Mouse (Mus musculus) midbrain, embryonic 16.5 days (tissue): ENCODE results near the gene Gm26741. TPM values are rescaled to one million over a fixed set of nuclear protein-coding genes. Genes with fewer than 3 reads are reported as not detected.

ENCODE experiments used
- ATAC-seq: fragments of 200-750 bp; cut with Nextera tagmentation; 2 replicates; pipeline ENCODE4 v1.8.0; 2017; ENCODE audit warnings: moderate TSS enrichment
- H3K27ac ChIP-seq: fragments of 300-500 bp; sonication (generic); 2 replicates; pipeline ENCODE4 v1.5.1; 2014; ENCODE audit warnings: mild to moderate bottlenecking, low read length, mixed read lengths
- H3K27me3 ChIP-seq: fragments of 300-500 bp; sonication (generic); 2 replicates; pipeline ENCODE4 v1.6.1; 2014; ENCODE audit warnings: low read depth, low read length, mixed read lengths; ENCODE audit not compliant: control insufficient read depth, insufficient read depth
- H3K36me3 ChIP-seq: fragments of 300-500 bp; sonication (generic); 2 replicates; pipeline ENCODE4 v1.6.1; 2014; ENCODE audit warnings: mild to moderate bottlenecking, low read length, moderate library complexity, mixed read lengths; ENCODE audit not compliant: control insufficient read depth, insufficient read depth
- H3K4me1 ChIP-seq: fragments of 300-500 bp; sonication (generic); 2 replicates; pipeline ENCODE4 v1.6.1; 2014; ENCODE audit warnings: mild to moderate bottlenecking, low read length, mixed read lengths; ENCODE audit not compliant: control insufficient read depth, insufficient read depth
- H3K4me2 ChIP-seq: fragments of 300-500 bp; sonication (generic); 2 replicates; pipeline ENCODE4 v1.6.1; 2014; ENCODE audit warnings: mild to moderate bottlenecking, low read length, mixed read lengths
- H3K4me3 ChIP-seq: fragments of 300-500 bp; sonication (generic); 2 replicates; pipeline ENCODE4 v1.5.1; 2014; ENCODE audit warnings: low read depth, mild to moderate bottlenecking, low read length, moderate library complexity, mixed read lengths
- H3K9ac ChIP-seq: fragments of 300-500 bp; sonication (generic); 2 replicates; pipeline ENCODE4 v1.6.1; 2014; ENCODE audit warnings: low read depth, low read length, mixed read lengths
- H3K9me3 ChIP-seq: fragments of 300-500 bp; sonication (generic); replicated peaks from 2 replicates; pipeline ENCODE4 v1.6.1; 2014; ENCODE audit warnings: mild to moderate bottlenecking, low read length, mixed read lengths; ENCODE audit not compliant: control insufficient read depth, poor library complexity, severe bottlenecking
- WGBS: fragments of 180-500 bp; shearing (Covaris S2); extraction: QIAGEN DNeasy Blood & Tissue Kit; methylation state at CpG from one replicate; pipeline ENCODE4 v1.1.7; 2014; 5-methylcytosine and 5-hydroxymethylcytosine counted together
- polyA plus RNA-seq: library from polyadenylated mRNA; unstranded; fragments of >200 nt; fragmentation: Nextera tagmentation; extraction: Ambion mirVana; gene quantifications from 2 replicates; pipeline ENCODE4 v1.2.1, GENCODE M21; 2015

Gene Gm26741
- polyA plus RNA-seq, 1 experiment from 2014 or later: not detected

- H3K9ac ChIP-seq: no peak overlapping the region
- H3K4me3 ChIP-seq: no peak overlapping the region
- peaks cover 4% of the 10 kb centered on the region for H3K4me1 ChIP-seq
- H3K9me3 ChIP-seq: no peaks in the 10 kb centered on the region
- no peak overlapping the region for H3K4me2 ChIP-seq
- no peak for ATAC-seq
- no peaks in the 10 kb centered on the region for H3K27me3 ChIP-seq
- no peak overlapping the region for H3K27ac ChIP-seq
- WGBS: 46% methylated on average over 8 of the region's 8 CpGs
- H3K36me3 ChIP-seq: no peaks in the 10 kb centered on the region
Observed at GRCm38 (mm10) chr10:52384823-52385610, 26.4 kb downstream of the Gm26741 start.

DNA sequence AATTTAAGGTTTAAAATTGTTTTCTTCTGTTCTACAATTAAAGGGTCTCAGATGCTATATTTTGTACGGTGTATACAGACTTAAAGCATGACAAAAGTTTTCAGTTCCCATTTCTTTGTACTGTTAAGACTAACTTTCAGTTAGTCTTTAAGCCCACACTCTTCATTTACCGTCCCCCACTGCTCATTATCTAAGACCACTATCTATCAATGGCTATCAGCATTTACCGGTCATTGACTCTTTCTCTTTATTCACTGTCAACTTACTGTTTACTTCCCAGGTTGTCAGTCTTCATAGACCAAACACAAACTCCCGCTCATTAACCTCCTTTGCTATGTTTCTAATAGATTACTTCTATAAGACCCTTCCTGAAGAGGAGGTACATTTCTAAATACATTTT lies 28.6 kb downstream of the Gm26741 start:
- ATAC-seq: no peak
- Histone ChIP-seq H3K4me3 (no peak overlapping the region), H3K36me3 (no peaks in the 10 kb centered on the region), H3K27me3 (no peaks in the 10 kb centered on the region), H3K9ac (no peak overlapping the region), H3K9me3 (no peaks in the 10 kb centered on the region), H3K4me2 (no peak overlapping the region), H3K27ac (no peak overlapping the region), H3K4me1 (peaks cover 4% of the 10 kb centered on the region)
- 83% methylated on average over 4 of the region's 4 CpGs for WGBS

GRCm38 (mm10) chr10:52388922-52389430 lies 30.4 kb downstream of the Gm26741 start, which contains the start of gene Nepn:
Nepn (plus strand) TSS chr10:52388972.
- H3K36me3 ChIP-seq: no peaks in the 10 kb centered on the region
- H3K4me3 ChIP-seq: no peak within 1 kb of the TSS
- 81% methylated on average over 5 of the region's 5 CpGs for WGBS
- no peaks in the 10 kb centered on the region for H3K27me3 ChIP-seq
- H3K9ac ChIP-seq: no peak within 1 kb of the TSS
- no peak within 1 kb of the TSS for H3K4me2 ChIP-seq
- no peak within 1 kb of the TSS for H3K27ac ChIP-seq
- no peaks in the 10 kb centered on the region for H3K4me1 ChIP-seq
- no peaks in the 10 kb centered on the region for H3K9me3 ChIP-seq
- no peak for ATAC-seq

GRCm38 (mm10) chr10:52389438-52389837 lies 30.9 kb downstream of the Gm26741 start:
- 83% methylated on average over 3 of the region's 3 CpGs for WGBS

GRCm38 (mm10) chr10:52391208-52391607 lies 32.6 kb downstream of the Gm26741 start:
- no peaks in the 10 kb centered on the region for H3K9me3 ChIP-seq
- no peak for ATAC-seq
- no peak overlapping the region for H3K4me2 ChIP-seq
- H3K36me3 ChIP-seq: no peaks in the 10 kb centered on the region
- H3K4me1 ChIP-seq: no peaks in the 10 kb centered on the region
- no peaks in the 10 kb centered on the region for H3K27me3 ChIP-seq
- H3K9ac ChIP-seq: no peak overlapping the region
- WGBS: 82% methylated on average over 2 of the region's 2 CpGs
- no peak overlapping the region for H3K27ac ChIP-seq
- H3K4me3 ChIP-seq: no peak overlapping the region

More at GRCm38 (mm10) chr10:52389438-52389837, 30.9 kb downstream of the Gm26741 start:
- no peak overlapping the region for H3K9ac ChIP-seq
- H3K9me3 ChIP-seq: no peaks in the 10 kb centered on the region
- no peak overlapping the region for H3K4me2 ChIP-seq
- H3K4me3 ChIP-seq: no peak overlapping the region
- H3K27ac ChIP-seq: no peak overlapping the region
- no peak for ATAC-seq
- no peaks in the 10 kb centered on the region for H3K4me1 ChIP-seq
- no peaks in the 10 kb centered on the region for H3K36me3 ChIP-seq
- no peaks in the 10 kb centered on the region for H3K27me3 ChIP-seq

GRCm38 (mm10) chr10:52396647-52397046 lies 38.1 kb downstream of the Gm26741 start:
- Histone ChIP-seq H3K27ac (no peak overlapping the region), H3K4me1 (no peaks in the 10 kb centered on the region), H3K9ac (no peak overlapping the region), H3K4me3 (no peak overlapping the region), H3K9me3 (no peaks in the 10 kb centered on the region), H3K36me3 (no peaks in the 10 kb centered on the region), H3K27me3 (no peaks in the 10 kb centered on the region), H3K4me2 (no peak overlapping the region)
- ATAC-seq: no peak
- 93% methylated on average over 3 of the region's 3 CpGs for WGBS

DNA sequence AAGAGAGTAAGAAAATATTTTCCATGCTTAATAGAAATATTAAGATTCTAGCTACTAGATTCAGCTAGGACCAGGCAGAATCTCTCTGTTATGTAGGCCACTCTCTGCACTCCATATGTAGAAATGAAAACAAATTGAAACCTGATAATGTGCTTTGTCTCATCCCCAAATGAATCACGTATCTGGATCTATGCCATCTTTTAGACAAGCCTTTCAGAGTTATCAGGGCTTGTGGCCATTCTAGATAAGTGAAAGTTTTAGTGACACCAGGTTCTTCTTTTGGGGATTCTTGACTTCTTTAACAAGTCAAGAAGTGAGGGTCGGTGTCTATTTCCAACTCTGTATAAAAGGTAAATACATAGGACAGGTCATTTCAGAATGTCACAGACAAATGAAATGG lies 40.1 kb downstream of the Gm26741 start:
- Histone ChIP-seq H3K9me3 (no peaks in the 10 kb centered on the region), H3K4me1 (no peaks in the 10 kb centered on the region), H3K36me3 (no peaks in the 10 kb centered on the region), H3K4me2 (no peak overlapping the region), H3K4me3 (no peak overlapping the region), H3K9ac (no peak overlapping the region), H3K27me3 (no peaks in the 10 kb centered on the region), H3K27ac (no peak overlapping the region)
- 81% methylated on average over 2 of the region's 2 CpGs for WGBS
- ATAC-seq: no peak

- no peak overlapping the region for H3K9ac ChIP-seq
- H3K4me3 ChIP-seq: no peak overlapping the region
- H3K4me1 ChIP-seq: no peaks in the 10 kb centered on the region
- H3K36me3 ChIP-seq: no peaks in the 10 kb centered on the region
- WGBS: 67% methylated on average over 3 of the region's 3 CpGs
- no peak overlapping the region for H3K27ac ChIP-seq
- no peak for ATAC-seq
- no peak overlapping the region for H3K4me2 ChIP-seq
- H3K27me3 ChIP-seq: no peaks in the 10 kb centered on the region
- no peaks in the 10 kb centered on the region for H3K9me3 ChIP-seq
Observed at GRCm38 (mm10) chr10:52399722-52400121, 41.2 kb downstream of the Gm26741 start.

DNA sequence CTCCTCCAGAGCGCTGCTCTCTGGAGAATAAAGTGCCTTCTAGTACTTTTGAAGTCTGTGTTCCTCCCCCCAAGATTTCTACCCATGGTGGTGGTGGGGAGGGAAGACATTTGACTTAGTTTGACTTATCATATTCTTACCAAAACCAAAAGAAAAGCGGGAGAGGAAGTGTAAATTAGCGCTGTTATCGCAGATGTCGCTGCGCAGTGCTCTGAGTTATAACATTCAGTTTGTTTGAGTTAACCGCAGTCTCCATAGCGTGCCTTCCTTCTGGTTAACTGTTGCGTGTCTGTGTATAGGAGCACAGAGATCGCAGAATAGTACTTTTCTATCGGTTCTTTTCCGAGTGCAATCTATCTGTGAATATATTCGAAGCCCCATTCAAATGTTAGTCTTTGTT lies 46.6 kb downstream of the Gm26741 start:
- Histone ChIP-seq H3K4me1 (no peaks in the 10 kb centered on the region), H3K36me3 (no peaks in the 10 kb centered on the region), H3K9ac (no peak overlapping the region), H3K27me3 (no peaks in the 10 kb centered on the region), H3K4me2 (no peak overlapping the region), H3K9me3 (no peaks in the 10 kb centered on the region), H3K4me3 (no peak overlapping the region), H3K27ac (no peak overlapping the region)
- no peak for ATAC-seq
- 94% methylated on average over 13 of the region's 13 CpGs for WGBS
